Mouse (Mus musculus) heart, postnatal 0 days (tissue): ENCODE measurements at regions not wholly inside any gene's neighbourhood (a gene's known extent, or its start where the extent isn't known, plus 50 kb on each side); places are given as distances from the start of the nearest gene placed in this dataset.
A peak's percentile ranks its signal among the peaks of the same experiment; 100 is the strongest.

Experiments used
- ATAC-seq: fragments of 200-750 bp; cut with Nextera tagmentation; 2 replicates; pipeline ENCODE4 v1.8.0; 2017; ENCODE audit warnings: low read depth, moderate number of reproducible peaks, moderate library complexity; ENCODE audit not compliant: insufficient read depth
- DNase-seq: peaks from one replicate; pipeline ENCODE4 v3.0.0-alpha.2; 2016; ENCODE audit warnings: low spot score
- H3K27ac ChIP-seq: fragments of 300-500 bp; sonication (generic); 2 replicates; pipeline ENCODE4 v1.5.1; 2014; ENCODE audit warnings: low read depth, mild to moderate bottlenecking
- H3K27me3 ChIP-seq: fragments of 300-500 bp; sonication (generic); 2 replicates; pipeline ENCODE4 v1.6.1; 2014; ENCODE audit warnings: low read length, mixed read lengths; ENCODE audit not compliant: control insufficient read depth, insufficient read depth
- H3K36me3 ChIP-seq: fragments of 300-500 bp; sonication (generic); replicated peaks from 2 replicates; pipeline ENCODE4 v1.6.1; 2014; ENCODE audit warnings: low read length, mixed read lengths; ENCODE audit not compliant: control insufficient read depth, insufficient read depth
- H3K4me1 ChIP-seq: fragments of 300-500 bp; sonication (generic); 2 replicates; pipeline ENCODE4 v1.6.1; 2014; ENCODE audit warnings: antibody characterized with exemption; ENCODE audit not compliant: control insufficient read depth, insufficient read depth
- H3K4me2 ChIP-seq: fragments of 300-500 bp; sonication (generic); 2 replicates; pipeline ENCODE4 v1.6.1; 2014; ENCODE audit warnings: low read depth, mild to moderate bottlenecking, low read length, moderate library complexity
- H3K4me3 ChIP-seq: fragments of 300-500 bp; sonication (generic); 2 replicates; pipeline ENCODE4 v1.5.1; 2014; ENCODE audit warnings: low read depth, low read length
- H3K9ac ChIP-seq: fragments of 300-500 bp; sonication (generic); replicated peaks from 2 replicates; pipeline ENCODE4 v1.6.1; 2014; ENCODE audit warnings: low read depth, low read length, mixed read lengths
- H3K9me3 ChIP-seq: fragments of 300-500 bp; sonication (generic); replicated peaks from 2 replicates; pipeline ENCODE4 v1.6.1; 2016; ENCODE audit warnings: low read length; ENCODE audit not compliant: control insufficient read depth
- CTCF ChIP-seq: IDR thresholded peaks from 2 replicates; pipeline ENCODE4 v1.5.1; 2016; ENCODE audit warnings: antibody characterized with exemption, control low read depth, low read depth
- EP300 ChIP-seq: IDR thresholded peaks from 2 replicates; pipeline ENCODE4 v1.6.1; 2016; ENCODE audit warnings: antibody characterized with exemption, low read depth
- WGBS: fragments of 180-500 bp; shearing (Covaris S2); extraction: QIAGEN DNeasy Blood & Tissue Kit; methylation state at CpG from one replicate; pipeline ENCODE4 v1.1.7; 2014; 5-methylcytosine and 5-hydroxymethylcytosine counted together

- Histone ChIP-seq H3K9ac (no peak overlapping the region), H3K27ac (no peak overlapping the region), H3K4me3 (no peak overlapping the region), H3K4me1 (peaks cover 24% of the 10 kb centered on the region), H3K9me3 (no peaks in the 10 kb centered on the region), H3K36me3 (no peaks in the 10 kb centered on the region), H3K4me2 (no peak overlapping the region), H3K27me3 (no peaks in the 10 kb centered on the region)
- 56% methylated on average over 1 of the region's 1 CpGs for WGBS
- DNase-seq (no peak), ATAC-seq (no peak)
- TF ChIP-seq EP300 = no peak
- no peak for TF ChIP-seq CTCF
Observed at GRCm38 (mm10) chr13:37624741-37625140, 153.5 kb upstream of the Rreb1 start.

GRCm38 (mm10) chr13:37625532-37626235 is 152.5 kb upstream of the Rreb1 start:
- no peak overlapping the region for H3K9ac ChIP-seq
- WGBS = 91% methylated on average over 13 of the region's 13 CpGs
- H3K27me3 ChIP-seq = no peaks in the 10 kb centered on the region
- H3K27ac ChIP-seq = no peak overlapping the region
- DNase-seq (no peak), ATAC-seq (no peak)
- H3K4me1 ChIP-seq = peaks cover 15% of the 10 kb centered on the region
- TF ChIP-seq EP300 = no peak
- no peak for TF ChIP-seq CTCF
- no peaks in the 10 kb centered on the region for H3K36me3 ChIP-seq
- H3K4me3 ChIP-seq = no peak overlapping the region
- no peak overlapping the region for H3K4me2 ChIP-seq
- H3K9me3 ChIP-seq = no peaks in the 10 kb centered on the region

- TF ChIP-seq CTCF (no peak), EP300 (no peak)
- H3K36me3 ChIP-seq = no peaks in the 10 kb centered on the region
- ATAC-seq (0 out of 2 replicates have a peak, but pooled peaks have one; percentile 4), DNase-seq (no peak)
- H3K27me3 ChIP-seq = no peaks in the 10 kb centered on the region
- 0 out of 2 replicates have a peak, but pooled peaks cover 9% of the 10 kb centered on the region for H3K9me3 ChIP-seq
- H3K27ac ChIP-seq = peak overlapping the region; percentile 74
- 60% methylated on average over 16 of the region's 16 CpGs for WGBS
- H3K4me1 ChIP-seq = peaks cover 6% of the 10 kb centered on the region
- H3K9ac ChIP-seq = no peak overlapping the region
- H3K4me2 ChIP-seq = no peak overlapping the region
- no peak overlapping the region for H3K4me3 ChIP-seq
Observed at GRCm38 (mm10) chr13:37628391-37629270, 149.6 kb upstream of the Rreb1 start.

- H3K9ac ChIP-seq = no peak overlapping the region
- H3K4me3 ChIP-seq = no peak overlapping the region
- ATAC-seq (peak; percentile 93), DNase-seq (peak; percentile 84)
- peaks cover 6% of the 10 kb centered on the region for H3K4me1 ChIP-seq
- H3K36me3 ChIP-seq = no peaks in the 10 kb centered on the region
- TF ChIP-seq EP300 (peak; percentile 68; the same call in 1 of the 2 replicates), CTCF (no peak)
- H3K9me3 ChIP-seq = 0 out of 2 replicates have a peak, but pooled peaks cover 9% of the 10 kb centered on the region
- H3K27me3 ChIP-seq = no peaks in the 10 kb centered on the region
- peak overlapping the region; percentile 74 for H3K27ac ChIP-seq
- H3K4me2 ChIP-seq = no peak overlapping the region
- 34% methylated on average over 6 of the region's 6 CpGs for WGBS
Observed at GRCm38 (mm10) chr13:37629271-37629899, 148.8 kb upstream of the Rreb1 start.

GRCm38 (mm10) chr13:37632835-37633440 is 145.3 kb upstream of the Rreb1 start:
- Histone ChIP-seq H3K9me3 (0 out of 2 replicates have a peak, but pooled peaks cover 9% of the 10 kb centered on the region), H3K4me2 (no peak overlapping the region), H3K27ac (no peak overlapping the region), H3K27me3 (no peaks in the 10 kb centered on the region), H3K36me3 (no peaks in the 10 kb centered on the region), H3K4me3 (no peak overlapping the region), H3K9ac (no peak overlapping the region), H3K4me1 (peaks cover 6% of the 10 kb centered on the region)
- TF ChIP-seq CTCF (no peak), EP300 (no peak)
- ATAC-seq (no peak), DNase-seq (no peak)
- 96% methylated on average over 5 of the region's 5 CpGs for WGBS
